Mouse (Mus musculus) kidney, embryonic 15.5 days (tissue): ENCODE data around the gene Patj. TPM values are rescaled to one million over a fixed set of nuclear protein-coding genes. Genes with fewer than 3 reads are reported as not detected.

Experiments
- ATAC-seq: fragments of 200-750 bp; cut with Nextera tagmentation; replicated peaks from 2 replicates; pipeline ENCODE4 v1.8.0; 2017; ENCODE audit warnings: moderate TSS enrichment; ENCODE audit not compliant: low FRiP score
- H3K27ac ChIP-seq: fragments of 300-500 bp; sonication (generic); 2 replicates; pipeline ENCODE4 v1.5.1; 2015; ENCODE audit warnings: mild to moderate bottlenecking, inconsistent platforms
- H3K27me3 ChIP-seq: fragments of 300-500 bp; sonication (generic); 2 replicates; pipeline ENCODE4 v1.6.1; 2015; ENCODE audit warnings: inconsistent platforms
- H3K36me3 ChIP-seq: fragments of 300-500 bp; sonication (generic); 2 replicates; pipeline ENCODE4 v1.6.1; 2015; ENCODE audit warnings: inconsistent platforms
- H3K4me1 ChIP-seq: fragments of 300-500 bp; sonication (generic); 2 replicates; pipeline ENCODE4 v1.6.1; 2015; ENCODE audit warnings: inconsistent platforms
- H3K4me2 ChIP-seq: fragments of 300-500 bp; sonication (generic); 2 replicates; pipeline ENCODE4 v1.6.1; 2015; ENCODE audit warnings: moderate library complexity, mild to moderate bottlenecking, inconsistent platforms
- H3K4me3 ChIP-seq: fragments of 300-500 bp; sonication (generic); replicated peaks from 2 replicates; pipeline ENCODE4 v1.5.1; 2015; ENCODE audit warnings: mild to moderate bottlenecking, inconsistent platforms
- H3K9ac ChIP-seq: fragments of 300-500 bp; sonication (generic); 2 replicates; pipeline ENCODE4 v1.6.1; 2015; ENCODE audit warnings: mild to moderate bottlenecking, inconsistent platforms
- H3K9me3 ChIP-seq: fragments of 300-500 bp; sonication (generic); replicated peaks from 2 replicates; pipeline ENCODE4 v1.6.1; 2016; ENCODE audit warnings: inconsistent platforms
- WGBS: fragments of 180-500 bp; shearing (Covaris S2); methylation state at CpG from one replicate; pipeline ENCODE4 v1.1.7; 2015; ENCODE audit warnings: mixed read lengths; 5-methylcytosine and 5-hydroxymethylcytosine counted together
- polyA plus RNA-seq: library from polyadenylated mRNA; unstranded; fragments of >200 nt; fragmentation: Nextera tagmentation; extraction: Ambion mirVana; gene quantifications from 2 replicates; pipeline ENCODE4 v1.2.1, GENCODE M21; 2015

Patj gene
- polyA plus RNA-seq, 1 experiment from 2014 or later, result 26.6 TPM

- ATAC-seq, result 0 out of 2 replicates have a peak, but pooled peaks have one; percentile 31
- Histone ChIP-seq H3K9ac (peak within 1 kb of the TSS; percentile 21; the same call in 1 of the 2 replicates), H3K27me3 (peaks cover 29% of the 10 kb centered on the region)
These were observed 331.1 kb downstream of the Patj start, which contains the start of gene L1td1 for GRCm38 (mm10) chr4:98726590-98727237. Gene L1td1, plus strand, starts transcription at chr4:98726734.

GRCm38 (mm10) chr4:98727295-98727958 lies 331.8 kb downstream of the Patj start:
- peaks cover 23% of the 10 kb centered on the region for H3K4me1 ChIP-seq
- peak overlapping the region; percentile 21; the same call in 1 of the 2 replicates for H3K9ac ChIP-seq
- no peaks in the 10 kb centered on the region for H3K36me3 ChIP-seq
- H3K27ac ChIP-seq, result no peak overlapping the region
- peaks cover 29% of the 10 kb centered on the region for H3K27me3 ChIP-seq
- WGBS, result 4% methylated on average over 21 of the region's 21 CpGs
- H3K4me2 ChIP-seq, result peak overlapping the region; percentile 72
- H3K4me3 ChIP-seq, result peak overlapping the region; percentile 34
- ATAC-seq, result no peak
- no peaks in the 10 kb centered on the region for H3K9me3 ChIP-seq

More at GRCm38 (mm10) chr4:98726590-98727237, 331.1 kb downstream of the Patj start, which contains the start of gene L1td1:
- Histone ChIP-seq H3K4me3 (peak within 1 kb of the TSS; percentile 34), H3K27ac (no peak within 1 kb of the TSS), H3K4me1 (peaks cover 23% of the 10 kb centered on the region), H3K4me2 (peak within 1 kb of the TSS; percentile 72), H3K9me3 (no peaks in the 10 kb centered on the region), H3K36me3 (no peaks in the 10 kb centered on the region)
- WGBS, result 6% methylated on average over 29 of the region's 29 CpGs

GRCm38 (mm10) chr4:98727959-98728347 lies 332.4 kb downstream of the Patj start:
- WGBS, result 2% methylated on average over 10 of the region's 10 CpGs
- Histone ChIP-seq H3K4me1 (peaks cover 23% of the 10 kb centered on the region), H3K9me3 (no peaks in the 10 kb centered on the region)

GRCm38 (mm10) chr4:98728716-98729115 lies 333.1 kb downstream of the Patj start:
- H3K9ac ChIP-seq, result no peak overlapping the region
- H3K36me3 ChIP-seq, result 0 out of 2 replicates have a peak, but pooled peaks cover 2% of the 10 kb centered on the region
- H3K4me1 ChIP-seq, result peaks cover 23% of the 10 kb centered on the region
- H3K4me3 ChIP-seq, result no peak overlapping the region
- WGBS, result 53% methylated on average over 7 of the region's 7 CpGs
- no peak overlapping the region; the same call in 1 of the 2 replicates for H3K4me2 ChIP-seq
- no peak overlapping the region for H3K27ac ChIP-seq
- no peak for ATAC-seq
- H3K9me3 ChIP-seq, result no peaks in the 10 kb centered on the region
- peaks cover 29% of the 10 kb centered on the region for H3K27me3 ChIP-seq

More at GRCm38 (mm10) chr4:98727959-98728347, 332.4 kb downstream of the Patj start:
- Histone ChIP-seq H3K27ac (no peak overlapping the region), H3K4me2 (peak overlapping the region; percentile 72), H3K4me3 (peak overlapping the region; percentile 27), H3K9ac (no peak overlapping the region), H3K36me3 (no peaks in the 10 kb centered on the region), H3K27me3 (peaks cover 29% of the 10 kb centered on the region)
- ATAC-seq, result peak; percentile 11; the same call in 1 of the 2 replicates

- Histone ChIP-seq H3K9ac (no peak overlapping the region), H3K4me2 (no peak overlapping the region), H3K4me1 (no peaks in the 10 kb centered on the region), H3K4me3 (no peak overlapping the region), H3K27ac (no peak overlapping the region), H3K36me3 (0 out of 2 replicates have a peak, but pooled peaks cover 3% of the 10 kb centered on the region), H3K27me3 (peaks cover 5% of the 10 kb centered on the region), H3K9me3 (no peaks in the 10 kb centered on the region)
- no peak for ATAC-seq
- 91% methylated on average over 16 of the region's 16 CpGs for WGBS
These were observed 338.1 kb downstream of the Patj start for GRCm38 (mm10) chr4:98733660-98734059.

- H3K4me1 ChIP-seq, result peaks cover 14% of the 10 kb centered on the region
- no peak for ATAC-seq
- no peak overlapping the region for H3K4me3 ChIP-seq
- no peak overlapping the region for H3K9ac ChIP-seq
- no peaks in the 10 kb centered on the region for H3K36me3 ChIP-seq
- no peaks in the 10 kb centered on the region for H3K27me3 ChIP-seq
- H3K9me3 ChIP-seq, result no peaks in the 10 kb centered on the region
- H3K4me2 ChIP-seq, result no peak overlapping the region
- 48% methylated on average over 2 of the region's 2 CpGs for WGBS
- H3K27ac ChIP-seq, result no peak overlapping the region
These were observed 344.2 kb downstream of the Patj start for GRCm38 (mm10) chr4:98739753-98740152.

GRCm38 (mm10) chr4:98743209-98743905 lies 347.8 kb downstream of the Patj start:
- 41% methylated on average over 3 of the region's 3 CpGs for WGBS
- Histone ChIP-seq H3K27ac (peak overlapping the region; percentile 63), H3K4me1 (peaks cover 14% of the 10 kb centered on the region), H3K36me3 (no peaks in the 10 kb centered on the region), H3K4me3 (no peak overlapping the region), H3K4me2 (no peak overlapping the region), H3K9ac (no peak overlapping the region), H3K27me3 (no peaks in the 10 kb centered on the region), H3K9me3 (no peaks in the 10 kb centered on the region)
- ATAC-seq, result peak; percentile 59; the same call in 1 of the 2 replicates

GRCm38 (mm10) chr4:98743906-98744210 lies 348.3 kb downstream of the Patj start:
- Histone ChIP-seq H3K27ac (peak overlapping the region; percentile 63), H3K9ac (no peak overlapping the region), H3K4me1 (peaks cover 14% of the 10 kb centered on the region), H3K4me3 (no peak overlapping the region), H3K9me3 (no peaks in the 10 kb centered on the region), H3K27me3 (no peaks in the 10 kb centered on the region), H3K36me3 (no peaks in the 10 kb centered on the region), H3K4me2 (no peak overlapping the region)
- WGBS, result 21% methylated on average over 7 of the region's 7 CpGs
- peak; percentile 69 for ATAC-seq

GRCm38 (mm10) chr4:98754456-98754855 lies 358.9 kb downstream of the Patj start:
- no peak overlapping the region for H3K4me2 ChIP-seq
- no peak overlapping the region for H3K27ac ChIP-seq
- ATAC-seq, result no peak
- no peaks in the 10 kb centered on the region for H3K27me3 ChIP-seq
- no peak overlapping the region for H3K4me3 ChIP-seq
- WGBS, result 84% methylated on average over 4 of the region's 4 CpGs
- H3K9me3 ChIP-seq, result no peaks in the 10 kb centered on the region
- peaks cover 31% of the 10 kb centered on the region for H3K4me1 ChIP-seq
- H3K9ac ChIP-seq, result no peak overlapping the region
- 0 out of 2 replicates have a peak, but pooled peaks cover 9% of the 10 kb centered on the region for H3K36me3 ChIP-seq

- 58% methylated on average over 11 of the region's 11 CpGs for WGBS
- H3K9me3 ChIP-seq, result no peaks in the 10 kb centered on the region
- no peak overlapping the region for H3K9ac ChIP-seq
- H3K36me3 ChIP-seq, result 0 out of 2 replicates have a peak, but pooled peaks cover 15% of the 10 kb centered on the region
- no peak overlapping the region for H3K4me2 ChIP-seq
- no peak overlapping the region for H3K4me3 ChIP-seq
- no peak for ATAC-seq
- no peaks in the 10 kb centered on the region for H3K27me3 ChIP-seq
- peak overlapping the region; percentile 37 for H3K27ac ChIP-seq
- H3K4me1 ChIP-seq, result peaks cover 44% of the 10 kb centered on the region
These were observed 360.6 kb downstream of the Patj start for GRCm38 (mm10) chr4:98756141-98756540.

- Histone ChIP-seq H3K9ac (no peak overlapping the region), H3K27me3 (no peaks in the 10 kb centered on the region), H3K36me3 (0 out of 2 replicates have a peak, but pooled peaks cover 18% of the 10 kb centered on the region), H3K4me1 (peaks cover 45% of the 10 kb centered on the region), H3K4me3 (no peak overlapping the region), H3K27ac (peak overlapping the region; percentile 83), H3K4me2 (no peak overlapping the region), H3K9me3 (no peaks in the 10 kb centered on the region)
- peak; percentile 90 for ATAC-seq
- WGBS, result 7% methylated on average over 4 of the region's 4 CpGs
These were observed 362.6 kb downstream of the Patj start for GRCm38 (mm10) chr4:98758012-98758821.
